Mouse (Mus musculus) myocyte (in vitro differentiated cells): ENCODE data around the gene Wdr90. TPM values are rescaled to one million over a fixed set of nuclear protein-coding genes. Genes with fewer than 3 reads are reported as not detected.

ENCODE experiments used
- H3K27me3 ChIP-seq: one replicate; pipeline ENCODE4 v1.6.1; 2011; ENCODE audit not compliant: control insufficient read depth, insufficient read depth, insufficient read length
- H3K36me3 ChIP-seq: one replicate; pipeline ENCODE4 v1.6.1; 2011; ENCODE audit not compliant: control insufficient read depth, insufficient read depth
- H3K4me2 ChIP-seq: one replicate; pipeline ENCODE4 v1.6.1; 2011; ENCODE audit warnings: low read depth, control low read depth
- H3K4me3 ChIP-seq: one replicate; pipeline ENCODE4 v1.5.1; 2011; ENCODE audit warnings: mild to moderate bottlenecking, control low read depth, moderate library complexity
- H3K79me2 ChIP-seq: one replicate; pipeline ENCODE4 v1.6.1; 2011; ENCODE audit not compliant: control insufficient read depth, insufficient read depth
- H3ac ChIP-seq: one replicate; pipeline ENCODE4 v1.6.1; 2011; ENCODE audit not compliant: control insufficient read depth, insufficient read length
- CEBPB ChIP-seq: IDR thresholded peaks from 2 replicates; pipeline ENCODE4 v1.6.1; 2011; ENCODE audit warnings: mild to moderate bottlenecking, moderate library complexity; ENCODE audit not compliant: poor library complexity, insufficient read depth, severe bottlenecking
- E2F4 ChIP-seq: IDR thresholded peaks from one replicate; pipeline ENCODE4 v1.6.1; 2011; ENCODE audit warnings: mild to moderate bottlenecking, control low read depth, moderate library complexity; ENCODE audit not compliant: insufficient read depth
- MAX ChIP-seq: IDR thresholded peaks from one replicate; pipeline ENCODE4 v1.6.1; 2011; ENCODE audit warnings: low read depth, mild to moderate bottlenecking, control low read depth
- MYOD1 ChIP-seq, 3 experiments: IDR thresholded peaks; one replicate each; pipeline ENCODE4 v1.6.1; 2011; ENCODE audit warnings: control low read depth in 2 of 3, low read depth in 2 of 3, mild to moderate bottlenecking in 2 of 3, moderate library complexity in 1 of 3; ENCODE audit not compliant: insufficient read length in 2 of 3, control insufficient read depth in 1 of 3
- MYOG ChIP-seq, 3 experiments: IDR thresholded peaks; one replicate each; pipeline ENCODE4 v1.6.1; 2011; ENCODE audit warnings: control low read depth in 2 of 3, low read depth in 2 of 3, mild to moderate bottlenecking in 2 of 3; ENCODE audit not compliant: insufficient read length in 2 of 3, control insufficient read depth in 1 of 3, insufficient read depth in 1 of 3
- POLR2A ChIP-seq: IDR thresholded peaks from one replicate; pipeline ENCODE4 v1.6.1; 2011; ENCODE audit warnings: low read depth, mild to moderate bottlenecking, control low read depth, moderate library complexity; ENCODE audit not compliant: insufficient read length
- POLR2AphosphoS2 ChIP-seq: IDR thresholded peaks from one replicate; pipeline ENCODE4 v1.6.1; 2011; ENCODE audit warnings: low read depth, control low read depth; ENCODE audit not compliant: insufficient read length
- REST ChIP-seq: IDR thresholded peaks from one replicate; pipeline ENCODE4 v1.6.1; 2011; ENCODE audit warnings: mild to moderate bottlenecking, control low read depth, moderate library complexity; ENCODE audit not compliant: insufficient read depth, insufficient read length
- SRF ChIP-seq: IDR thresholded peaks from one replicate; pipeline ENCODE4 v1.6.1; 2011; ENCODE audit warnings: low read depth; ENCODE audit not compliant: control insufficient read depth, insufficient read length
- TCF12 ChIP-seq: IDR thresholded peaks from one replicate; pipeline ENCODE4 v1.6.1; 2011; ENCODE audit warnings: mild to moderate bottlenecking, control low read depth; ENCODE audit not compliant: poor library complexity, insufficient read depth, severe bottlenecking
- TCF3 ChIP-seq: IDR thresholded peaks from one replicate; pipeline ENCODE4 v1.6.1; 2011; ENCODE audit warnings: low read depth, control low read depth; ENCODE audit not compliant: insufficient read length
- USF1 ChIP-seq: IDR thresholded peaks from one replicate; pipeline ENCODE4 v1.6.1; 2011; ENCODE audit warnings: low read depth, mild to moderate bottlenecking, control low read depth, moderate library complexity
- polyA plus RNA-seq: library from polyadenylated mRNA; unstranded; fragments of >200 nt; fragmentation: generic; extraction: Trizol; gene quantifications from one replicate; pipeline ENCODE4 v1.2.1, GENCODE M21; 2012; ENCODE audit warnings: missing spikeins

Gene Wdr90
- polyA plus RNA-seq, 1 experiment, result 7.4 TPM

GRCm38 (mm10) chr17:25875171-25876136 is 14.2 kb upstream of the Wdr90 start:
- peaks cover 4% of the 10 kb centered on the region for H3K79me2 ChIP-seq
- H3K27me3 ChIP-seq, result no peaks in the 10 kb centered on the region
- H3ac ChIP-seq, result peak overlapping the region; percentile 60
- peak overlapping the region; percentile 75 for H3K4me3 ChIP-seq
- no peaks in the 10 kb centered on the region for H3K36me3 ChIP-seq
- no peak for TF ChIP-seq CEBPB
- TF ChIP-seq E2F4, result no peak
- peak; percentile 54 for TF ChIP-seq SRF
- peak in 2 of 3 experiments; percentile 80 to 90 for TF ChIP-seq MYOD1 (IDR thresholded peaks at IDR 0.05; ENCODE audit: control insufficient read depth in 1 of 3, insufficient read length in 2 of 3, low read depth in 2 of 3)
- peak; percentile 97 for TF ChIP-seq POLR2A
- peak in 2 of 3 experiments; percentile 81 to 84 for TF ChIP-seq MYOG (IDR thresholded peaks at IDR 0.05; ENCODE audit: control insufficient read depth in 1 of 3, insufficient read depth in 1 of 3, insufficient read length in 2 of 3, low read depth in 2 of 3)
- peak; percentile 95 for TF ChIP-seq POLR2AphosphoS2
- peak overlapping the region; percentile 96 for H3K4me2 ChIP-seq

GRCm38 (mm10) chr17:25874721-25875170 is 13.4 kb upstream of the Wdr90 start, which contains the start of gene Mettl26:
TSS of gene Mettl26 (plus strand) at chr17:25875074.
- peak within 1 kb of the TSS; percentile 75 for H3K4me3 ChIP-seq
- no peaks in the 10 kb centered on the region for H3K27me3 ChIP-seq
- H3K79me2 ChIP-seq, result peaks cover 4% of the 10 kb centered on the region
- peak; percentile 55 for TF ChIP-seq POLR2AphosphoS2
- TF ChIP-seq MYOD1 (IDR thresholded peaks at IDR 0.05; ENCODE audit: control insufficient read depth in 1 of 3, insufficient read length in 2 of 3, low read depth in 2 of 3), result no peak
- H3K36me3 ChIP-seq, result no peaks in the 10 kb centered on the region
- H3ac ChIP-seq, result peak within 1 kb of the TSS; percentile 60
- H3K4me2 ChIP-seq, result peak within 1 kb of the TSS; percentile 96

- no peak for TF ChIP-seq USF1
- no peak for TF ChIP-seq REST
- TF ChIP-seq MYOG (IDR thresholded peaks at IDR 0.05; ENCODE audit: control insufficient read depth in 1 of 3, insufficient read depth in 1 of 3, insufficient read length in 2 of 3, low read depth in 2 of 3), result no peak
- no peak for TF ChIP-seq TCF3
- TF ChIP-seq MYOD1 (IDR thresholded peaks at IDR 0.05; ENCODE audit: control insufficient read depth in 1 of 3, insufficient read length in 2 of 3, low read depth in 2 of 3), result no peak
- no peak for TF ChIP-seq TCF12
- no peak for TF ChIP-seq E2F4
- no peak for TF ChIP-seq POLR2A
- Histone ChIP-seq H3ac (peak overlapping the region; percentile 60), H3K36me3 (no peaks in the 10 kb centered on the region), H3K4me3 (peak overlapping the region; percentile 75), H3K79me2 (peaks cover 4% of the 10 kb centered on the region), H3K27me3 (no peaks in the 10 kb centered on the region), H3K4me2 (peak overlapping the region; percentile 96)
Measured at GRCm38 (mm10) chr17:25874148-25874720, 12.9 kb upstream of the Wdr90 start.

GRCm38 (mm10) chr17:25873405-25874147 is 12.3 kb upstream of the Wdr90 start:
- no peaks in the 10 kb centered on the region for H3K27me3 ChIP-seq
- H3K4me2 ChIP-seq, result peak overlapping the region; percentile 96
- H3ac ChIP-seq, result no peak overlapping the region
- TF ChIP-seq USF1 (no peak), POLR2A (no peak), CEBPB (no peak), TCF12 (no peak), E2F4 (no peak), TCF3 (no peak), MYOG (IDR thresholded peaks at IDR 0.05; ENCODE audit: control insufficient read depth in 1 of 3, insufficient read depth in 1 of 3, insufficient read length in 2 of 3, low read depth in 2 of 3) (no peak), SRF (no peak), REST (no peak), POLR2AphosphoS2 (no peak), MAX (no peak)
- peaks cover 4% of the 10 kb centered on the region for H3K79me2 ChIP-seq
- H3K36me3 ChIP-seq, result no peaks in the 10 kb centered on the region
- H3K4me3 ChIP-seq, result peak overlapping the region; percentile 75
